Mouse (Mus musculus) NIH3T3 (cell line): ENCODE results near the gene Pgs1.

Experiments
- DNase-seq: peaks from one replicate; pipeline ENCODE4 v3.0.0-alpha.2; 2012; ENCODE audit warnings: low read depth

Pgs1 gene

DNA sequence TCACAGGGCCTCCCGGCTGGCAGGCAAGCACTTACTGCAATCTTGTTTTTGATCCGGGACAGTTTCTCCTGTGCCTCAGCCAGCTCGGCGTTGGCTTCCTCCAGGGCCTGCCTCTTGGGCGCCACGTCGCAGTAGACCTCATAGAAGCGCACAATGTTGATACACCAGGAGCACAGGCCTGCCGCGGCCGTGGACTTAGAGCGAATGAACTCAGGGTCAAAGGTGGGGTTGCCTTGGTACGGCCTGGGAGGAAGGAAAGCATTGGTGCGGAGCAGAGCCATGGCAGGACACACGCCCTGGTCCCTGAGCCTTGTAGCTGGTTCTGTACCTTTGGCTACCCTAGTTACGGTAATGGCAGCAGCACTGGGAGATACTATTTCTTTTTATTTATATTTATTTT, 64.1 kb downstream of the Pgs1 start:
- DNase-seq = no peak

- no peak for DNase-seq
Measured at GRCm38 (mm10) chr11:118058367-118058766, 72.3 kb downstream of the Pgs1 start.

GRCm38 (mm10) chr11:118058872-118059271, 72.8 kb downstream of the Pgs1 start:
- no peak for DNase-seq

DNA sequence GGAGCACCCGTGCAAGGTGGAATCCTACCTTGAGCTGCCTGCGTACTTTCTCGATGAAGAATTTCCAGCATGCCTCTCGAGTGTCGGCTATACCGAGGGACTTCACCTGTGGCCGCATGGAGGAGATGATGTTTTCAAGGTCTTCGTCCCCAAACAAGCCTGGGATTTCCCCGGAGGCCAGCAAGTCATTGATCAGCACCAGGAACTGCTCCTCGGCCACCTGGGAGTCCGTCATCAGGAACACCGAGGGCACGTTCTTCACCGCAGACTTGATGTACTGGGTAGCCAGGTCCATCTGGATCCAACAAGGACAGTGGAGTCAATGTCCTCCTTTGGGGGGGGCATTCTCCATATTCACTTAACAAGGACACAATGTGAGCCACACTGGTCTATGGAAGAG, 73.9 kb downstream of the Pgs1 start:
- no peak for DNase-seq

DNA sequence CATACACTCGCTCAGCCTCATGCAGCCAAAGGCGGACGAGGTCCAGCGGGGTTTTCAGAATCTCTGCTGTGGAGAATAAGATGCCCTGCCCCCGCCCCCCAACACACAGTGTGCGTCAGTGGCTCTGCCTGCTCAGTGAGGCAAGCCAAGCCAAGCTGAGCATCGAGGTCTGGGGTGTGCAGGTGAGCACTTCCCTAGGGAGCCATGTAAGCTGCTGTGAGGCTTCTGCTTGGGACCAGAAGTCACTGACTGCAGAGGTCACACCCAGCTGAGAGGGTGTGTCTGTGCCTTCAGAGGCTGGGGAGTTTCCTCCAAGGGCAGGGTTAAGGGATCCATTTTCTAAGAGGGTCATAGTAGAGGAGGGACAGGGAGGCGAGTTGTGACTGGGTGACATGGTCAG, 81.5 kb downstream of the Pgs1 start:
- DNase-seq = no peak

- no peak for DNase-seq
Measured at GRCm38 (mm10) chr11:118068812-118069332, 82.8 kb downstream of the Pgs1 start.

GRCm38 (mm10) chr11:118071227-118071912, 85.3 kb downstream of the Pgs1 start:
- DNase-seq = no peak
